Mouse (Mus musculus) midbrain, embryonic 15.5 days (tissue): ENCODE results near the gene Epn3. TPM values are rescaled to one million over a fixed set of nuclear protein-coding genes. Genes with fewer than 3 reads are reported as not detected.

Experiments used
- ATAC-seq: fragments of 200-750 bp; cut with Nextera tagmentation; replicated peaks from 2 replicates; pipeline ENCODE4 v1.8.0; 2017; ENCODE audit warnings: moderate TSS enrichment
- H3K27ac ChIP-seq: fragments of 300-500 bp; sonication (generic); 2 replicates; pipeline ENCODE4 v1.5.1; 2015; ENCODE audit warnings: mild to moderate bottlenecking, inconsistent platforms
- H3K27me3 ChIP-seq: fragments of 300-500 bp; sonication (generic); replicated peaks from 2 replicates; pipeline ENCODE4 v1.6.1; 2015; ENCODE audit warnings: inconsistent platforms
- H3K36me3 ChIP-seq: fragments of 300-500 bp; sonication (generic); replicated peaks from 2 replicates; pipeline ENCODE4 v1.6.1; 2015; ENCODE audit warnings: inconsistent platforms
- H3K4me1 ChIP-seq: fragments of 300-500 bp; sonication (generic); 2 replicates; pipeline ENCODE4 v1.6.1; 2015; ENCODE audit warnings: inconsistent platforms
- H3K4me2 ChIP-seq: fragments of 300-500 bp; sonication (generic); 2 replicates; pipeline ENCODE4 v1.6.1; 2015; ENCODE audit warnings: inconsistent platforms, mild to moderate bottlenecking, moderate library complexity
- H3K4me3 ChIP-seq: fragments of 300-500 bp; sonication (generic); 2 replicates; pipeline ENCODE4 v1.5.1; 2015; ENCODE audit warnings: mild to moderate bottlenecking, inconsistent platforms
- H3K9ac ChIP-seq: fragments of 300-500 bp; sonication (generic); 2 replicates; pipeline ENCODE4 v1.6.1; 2015; ENCODE audit warnings: mild to moderate bottlenecking, inconsistent platforms
- H3K9me3 ChIP-seq: fragments of 300-500 bp; sonication (generic); 2 replicates; pipeline ENCODE4 v1.6.1; 2016; ENCODE audit warnings: inconsistent platforms
- WGBS: fragments of 180-500 bp; shearing (Covaris S2); methylation state at CpG from one replicate; pipeline ENCODE4 v1.1.7; 2015; ENCODE audit warnings: mixed read lengths; 5-methylcytosine and 5-hydroxymethylcytosine counted together
- polyA plus RNA-seq: library from polyadenylated mRNA; unstranded; fragments of >200 nt; fragmentation: Nextera tagmentation; extraction: Ambion mirVana; gene quantifications from 2 replicates; pipeline ENCODE4 v1.2.1, GENCODE M21; 2015

The Epn3 gene
- polyA plus RNA-seq, 1 experiment from 2014 or later: 0.72 TPM

DNA sequence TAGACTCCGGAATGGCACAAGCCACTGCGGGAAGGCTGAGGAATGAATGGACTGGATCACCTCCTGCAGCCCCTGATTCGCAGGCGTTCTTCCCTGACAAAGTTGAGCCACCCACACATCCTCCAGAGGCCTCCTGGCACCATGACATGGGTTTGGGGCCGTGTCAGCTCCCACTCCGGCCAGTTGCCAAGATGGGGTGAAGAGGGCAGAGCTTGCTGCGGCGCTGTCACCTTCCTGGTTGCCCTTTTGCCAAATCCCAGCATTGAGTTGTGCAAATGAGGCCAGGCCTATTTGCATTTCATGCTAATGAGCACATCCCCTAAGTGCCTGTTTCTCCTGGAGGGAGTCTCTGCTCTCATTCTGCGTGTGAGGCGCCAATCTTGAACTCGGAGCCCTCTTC is 24.1 kb downstream of the Epn3 start:
- Histone ChIP-seq H3K27ac (no peak overlapping the region), H3K9me3 (no peaks in the 10 kb centered on the region), H3K4me1 (peaks cover 52% of the 10 kb centered on the region), H3K4me2 (peak overlapping the region; percentile 1), H3K9ac (no peak overlapping the region), H3K27me3 (0 out of 2 replicates have a peak, but pooled peaks cover 10% of the 10 kb centered on the region), H3K4me3 (no peak overlapping the region), H3K36me3 (no peaks in the 10 kb centered on the region)
- no peak for ATAC-seq
- WGBS: 8% methylated on average over 11 of the region's 11 CpGs

DNA sequence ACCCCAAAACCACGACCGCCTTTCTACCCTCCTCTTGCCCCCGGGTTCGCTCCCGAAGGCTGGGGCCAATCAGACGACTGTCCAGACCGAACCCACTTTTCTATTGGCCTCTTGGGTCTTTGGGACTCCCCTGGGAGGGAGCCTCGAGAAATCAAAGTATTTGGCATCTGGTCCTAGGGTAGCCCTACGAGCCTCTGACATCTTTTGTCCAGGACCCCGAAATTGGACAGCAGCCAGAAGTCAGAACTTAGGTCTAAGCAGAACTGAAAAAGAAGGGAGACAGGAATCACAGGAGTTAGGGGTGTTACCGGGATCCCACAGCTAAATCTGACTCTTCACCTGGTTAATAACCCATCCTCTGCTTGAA is 25.2 kb downstream of the Epn3 start:
- 3% methylated on average over 11 of the region's 11 CpGs for WGBS
- peak overlapping the region; percentile 85 for H3K4me2 ChIP-seq
- no peaks in the 10 kb centered on the region for H3K36me3 ChIP-seq
- H3K27me3 ChIP-seq: 0 out of 2 replicates have a peak, but pooled peaks cover 10% of the 10 kb centered on the region
- H3K9ac ChIP-seq: peak overlapping the region; percentile 85; the same call in 1 of the 2 replicates
- H3K4me3 ChIP-seq: peak overlapping the region; percentile 71
- peaks cover 59% of the 10 kb centered on the region for H3K4me1 ChIP-seq
- no peaks in the 10 kb centered on the region for H3K9me3 ChIP-seq
- no peak for ATAC-seq
- peak overlapping the region; percentile 95 for H3K27ac ChIP-seq

DNA sequence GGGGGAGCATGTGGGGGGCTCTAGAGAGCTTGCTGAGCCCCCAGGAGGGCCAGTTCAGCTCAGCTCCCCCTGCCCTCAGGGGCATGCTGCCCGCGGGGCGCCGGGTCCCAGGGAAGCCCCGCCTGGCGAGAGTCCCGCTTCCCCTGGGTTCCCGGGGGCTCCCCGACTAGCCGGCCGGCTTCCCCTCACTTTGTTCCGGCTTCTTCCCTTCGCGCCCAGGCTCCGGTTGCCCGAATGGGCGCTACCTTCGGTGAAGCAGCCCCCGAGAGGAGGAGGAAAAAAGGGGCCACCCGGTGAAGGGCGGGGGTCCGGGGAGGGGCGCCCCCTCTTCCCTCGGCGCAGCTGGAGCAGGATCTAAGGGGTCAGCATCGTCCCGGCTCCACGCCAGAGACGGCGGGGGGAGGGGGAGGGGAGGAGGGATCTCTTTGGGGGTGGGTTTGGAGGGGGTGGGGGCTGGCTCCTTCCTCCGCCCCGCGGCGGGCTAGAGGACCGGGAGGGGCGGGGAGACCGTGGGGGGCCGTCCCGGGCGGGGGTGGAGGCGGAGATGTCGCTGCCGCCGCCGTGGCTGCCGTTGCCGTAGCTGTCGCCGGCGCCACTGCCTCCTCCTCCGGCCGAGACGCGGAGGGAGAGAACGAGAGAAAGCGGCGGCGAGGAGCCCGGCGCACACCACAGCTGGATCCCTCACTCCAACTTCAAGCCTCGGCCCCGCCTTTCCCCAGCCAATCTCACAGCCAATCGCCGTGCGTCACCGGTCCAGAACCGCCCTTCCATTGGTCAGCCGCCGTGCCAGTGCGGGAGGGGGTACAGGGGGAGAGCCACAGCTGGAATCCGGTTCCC is 25.8 kb downstream of the Epn3 start, which contains the start of gene Cacna1g:
TSS of gene Cacna1g (minus strand) at position 492 of the 837 bp plus-strand sequence.
- H3K4me3 ChIP-seq: peak within 1 kb of the TSS; percentile 71
- no peaks in the 10 kb centered on the region for H3K36me3 ChIP-seq
- WGBS: 0% methylated on average over 54 of the region's 71 CpGs
- ATAC-seq: peak; percentile 89
- H3K27ac ChIP-seq: peak within 1 kb of the TSS; percentile 95
- no peaks in the 10 kb centered on the region for H3K9me3 ChIP-seq
- peaks cover 65% of the 10 kb centered on the region for H3K4me1 ChIP-seq
- H3K9ac ChIP-seq: peak within 1 kb of the TSS; percentile 85
- H3K27me3 ChIP-seq: 0 out of 2 replicates have a peak, but pooled peaks cover 10% of the 10 kb centered on the region
- H3K4me2 ChIP-seq: peak within 1 kb of the TSS; percentile 85

GRCm38 (mm10) chr11:94472916-94473706 is 26.7 kb downstream of the Epn3 start:
- WGBS: under 1% methylated on average over 52 of the region's 52 CpGs

GRCm38 (mm10) chr11:94472585-94472915 is 27.2 kb downstream of the Epn3 start:
- peak overlapping the region; percentile 85 for H3K9ac ChIP-seq
- H3K36me3 ChIP-seq: no peaks in the 10 kb centered on the region
- peak overlapping the region; percentile 85 for H3K4me2 ChIP-seq
- H3K27ac ChIP-seq: peak overlapping the region; percentile 95
- H3K4me1 ChIP-seq: peaks cover 78% of the 10 kb centered on the region
- H3K9me3 ChIP-seq: no peaks in the 10 kb centered on the region
- ATAC-seq: no peak
- H3K27me3 ChIP-seq: 0 out of 2 replicates have a peak, but pooled peaks cover 10% of the 10 kb centered on the region
- H3K4me3 ChIP-seq: peak overlapping the region; percentile 71
- under 1% methylated on average over 15 of the region's 15 CpGs for WGBS

More at GRCm38 (mm10) chr11:94472916-94473706, 26.7 kb downstream of the Epn3 start:
- 0 out of 2 replicates have a peak, but pooled peaks cover 10% of the 10 kb centered on the region for H3K27me3 ChIP-seq
- peak overlapping the region; percentile 85 for H3K4me2 ChIP-seq
- no peaks in the 10 kb centered on the region for H3K36me3 ChIP-seq
- peak overlapping the region; percentile 71 for H3K4me3 ChIP-seq
- peak overlapping the region; percentile 85 for H3K9ac ChIP-seq
- no peaks in the 10 kb centered on the region for H3K9me3 ChIP-seq
- peaks cover 73% of the 10 kb centered on the region for H3K4me1 ChIP-seq
- no peak for ATAC-seq
- peak overlapping the region; percentile 95 for H3K27ac ChIP-seq

- peak overlapping the region; percentile 85 for H3K9ac ChIP-seq
These were observed 27.8 kb downstream of the Epn3 start for GRCm38 (mm10) chr11:94471740-94472584.

GRCm38 (mm10) chr11:94470391-94470790 is 29.4 kb downstream of the Epn3 start:
- H3K27ac ChIP-seq: peak overlapping the region; percentile 95
- 23% methylated on average over 7 of the region's 7 CpGs for WGBS

More at GRCm38 (mm10) chr11:94471740-94472584, 27.8 kb downstream of the Epn3 start:
- Histone ChIP-seq H3K4me2 (peak overlapping the region; percentile 85), H3K36me3 (no peaks in the 10 kb centered on the region), H3K27me3 (0 out of 2 replicates have a peak, but pooled peaks cover 10% of the 10 kb centered on the region), H3K9me3 (no peaks in the 10 kb centered on the region), H3K27ac (peak overlapping the region; percentile 95), H3K4me1 (peaks cover 78% of the 10 kb centered on the region), H3K4me3 (peak overlapping the region; percentile 71)
- WGBS: 4% methylated on average over 17 of the region's 17 CpGs
- ATAC-seq: no peak

DNA sequence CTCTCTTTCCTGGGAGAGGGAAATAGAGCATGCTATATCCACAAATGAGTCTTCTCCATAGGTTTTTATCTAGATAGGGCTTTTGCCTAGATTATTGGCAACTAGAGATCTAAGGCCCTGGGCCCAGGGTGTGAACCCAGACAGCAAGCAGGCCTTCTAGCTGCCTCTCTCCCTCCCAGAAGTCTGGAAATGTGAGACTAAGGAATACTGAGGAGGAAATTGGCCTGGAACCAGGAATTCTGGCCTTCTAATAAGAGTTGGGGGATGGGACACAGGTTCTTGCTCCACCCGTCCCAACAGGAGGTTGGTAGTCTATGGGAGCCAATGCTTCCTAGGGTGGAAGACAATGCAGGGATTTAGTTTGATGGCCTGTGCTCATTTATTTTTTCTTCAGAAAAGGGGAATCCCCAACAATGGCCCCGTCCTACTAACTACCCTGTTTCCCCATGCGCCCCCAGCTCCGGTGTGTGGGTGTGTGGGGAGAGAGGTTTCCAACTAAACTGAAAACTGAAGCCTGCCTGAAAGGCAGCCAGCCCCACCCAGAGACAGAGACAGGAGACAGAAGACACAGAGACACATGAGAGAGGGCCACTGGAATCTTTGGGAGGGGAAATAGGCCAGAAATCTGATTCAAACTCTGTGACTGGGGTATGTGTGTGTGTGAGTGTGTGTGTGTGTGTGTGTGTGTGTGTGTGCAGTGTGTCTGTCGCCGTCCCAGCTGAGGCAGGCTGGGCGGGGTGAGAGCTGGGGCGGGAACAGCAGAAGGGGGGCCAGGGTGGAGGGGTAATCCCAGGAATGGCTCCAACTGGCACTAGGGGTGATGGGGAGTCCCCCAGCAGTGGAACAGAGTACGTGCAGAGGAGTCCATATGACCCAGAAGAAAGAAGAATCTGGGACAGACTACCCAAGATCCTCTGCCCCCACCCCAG is 30.4 kb downstream of the Epn3 start:
- 0 out of 2 replicates have a peak overlapping the region, but pooled peaks have one; percentile 24 for H3K9ac ChIP-seq
- H3K27me3 ChIP-seq: no peaks in the 10 kb centered on the region
- H3K4me2 ChIP-seq: peak overlapping the region; percentile 85
- WGBS: 4% methylated on average over 9 of the region's 9 CpGs
- no peaks in the 10 kb centered on the region for H3K9me3 ChIP-seq
- 0 out of 2 replicates have a peak, but pooled peaks have one; percentile 1 for ATAC-seq
- H3K27ac ChIP-seq: peak overlapping the region; percentile 95
- H3K4me1 ChIP-seq: peaks cover 70% of the 10 kb centered on the region
- H3K4me3 ChIP-seq: 0 out of 2 replicates have a peak overlapping the region, but pooled peaks have one; percentile 13
- H3K36me3 ChIP-seq: no peaks in the 10 kb centered on the region

More at GRCm38 (mm10) chr11:94470391-94470790, 29.4 kb downstream of the Epn3 start:
- no peak overlapping the region for H3K9ac ChIP-seq
- 0 out of 2 replicates have a peak, but pooled peaks cover 6% of the 10 kb centered on the region for H3K27me3 ChIP-seq
- no peaks in the 10 kb centered on the region for H3K36me3 ChIP-seq
- peaks cover 71% of the 10 kb centered on the region for H3K4me1 ChIP-seq
- no peak for ATAC-seq
- H3K4me2 ChIP-seq: peak overlapping the region; percentile 85
- peak overlapping the region; percentile 71 for H3K4me3 ChIP-seq
- H3K9me3 ChIP-seq: no peaks in the 10 kb centered on the region

GRCm38 (mm10) chr11:94468582-94469064 is 31.2 kb downstream of the Epn3 start:
- Histone ChIP-seq H3K4me1 (peaks cover 70% of the 10 kb centered on the region), H3K27ac (peak overlapping the region; percentile 95), H3K27me3 (no peaks in the 10 kb centered on the region), H3K9me3 (no peaks in the 10 kb centered on the region), H3K9ac (no peak overlapping the region), H3K36me3 (no peaks in the 10 kb centered on the region), H3K4me3 (no peak overlapping the region), H3K4me2 (peak overlapping the region; percentile 85)
- peak; percentile 91 for ATAC-seq
- 4% methylated on average over 4 of the region's 4 CpGs for WGBS

DNA sequence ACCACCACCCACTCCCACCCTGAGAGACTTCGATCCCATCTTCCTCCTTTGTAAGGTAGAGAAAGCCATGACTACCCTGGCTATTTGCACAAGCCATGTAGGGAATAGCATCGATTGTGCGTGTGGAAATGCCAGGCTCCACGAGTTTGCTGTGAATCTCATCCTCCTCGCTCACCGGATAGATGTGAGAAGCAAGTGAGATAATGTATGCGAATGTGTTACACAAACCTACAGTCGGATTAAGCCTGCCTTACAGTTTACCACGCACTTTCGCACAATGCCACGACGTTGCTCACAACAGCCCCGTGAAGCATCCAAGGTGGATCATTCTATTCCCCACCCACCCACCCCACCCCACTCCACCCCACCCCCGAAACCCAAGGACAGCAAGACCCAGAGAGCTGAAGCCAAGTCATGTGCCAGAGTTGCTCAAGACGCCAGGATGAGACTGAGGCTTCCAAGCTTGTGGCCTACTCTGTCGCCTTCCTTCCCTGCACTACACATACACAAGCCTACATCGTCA is 33.4 kb downstream of the Epn3 start:
- H3K4me1 ChIP-seq: peaks cover 50% of the 10 kb centered on the region
- 75% methylated on average over 17 of the region's 17 CpGs for WGBS

More for the DNA sequence above, 33.4 kb downstream of the Epn3 start:
- H3K4me3 ChIP-seq: no peak overlapping the region
- ATAC-seq: no peak
- no peaks in the 10 kb centered on the region; the same call in 1 of the 2 replicates for H3K36me3 ChIP-seq
- no peak overlapping the region for H3K4me2 ChIP-seq
- no peak overlapping the region for H3K9ac ChIP-seq
- H3K9me3 ChIP-seq: no peaks in the 10 kb centered on the region
- H3K27ac ChIP-seq: no peak overlapping the region
- H3K27me3 ChIP-seq: no peaks in the 10 kb centered on the region
